Comparison of ENCODE assay signal across 8 mouse cellular contexts in genomic region chr11:101063676-101064327, GRCm38 (mm10). TPM values are rescaled to one million over a fixed set of nuclear protein-coding genes. Genes with fewer than 3 reads are reported as not detected.
DNase-seq lines count a peak whose midpoint lies in the region; ATAC-seq lines count a peak whose summit lies in the region.

No protein-coding gene starts in this region.

- no peaks in the 10 kb centered on the region for H3K27me3 ChIP-seq in embryonic facial prominence, embryonic 14.5 days (replicated peaks; ENCODE audit: control insufficient read depth, insufficient read depth, low read length)
- no peaks in the 10 kb centered on the region for H3K27me3 ChIP-seq in heart, embryonic 14.5 days (ENCODE audit: control insufficient read depth, insufficient read depth, low read length)

- peaks cover 42% of the 10 kb centered on the region for H3K4me1 ChIP-seq in embryonic facial prominence, embryonic 14.5 days (ENCODE audit: control insufficient read depth, insufficient read depth, low read length)
- H3K4me1 ChIP-seq in heart, embryonic 14.5 days (ENCODE audit: control insufficient read depth in 2 of 2, insufficient read depth in 2 of 2, low read length in 2 of 2), result peaks cover 68 to 79% of the 10 kb centered on the region in 2 experiments

- no peaks in the 10 kb centered on the region for H3K9me3 ChIP-seq in embryonic facial prominence, embryonic 14.5 days (ENCODE audit: control insufficient read depth, low read length)
- H3K9me3 ChIP-seq in heart, embryonic 14.5 days (ENCODE audit: control insufficient read depth, low read length), result no peaks in the 10 kb centered on the region

- H3K79me2 ChIP-seq in macrophage (ENCODE audit: inconsistent target), result no peaks in the 10 kb centered on the region

- DNase-seq in cerebellum, adult 11 months, result peak; percentile 54
- peak; percentile 58 for DNase-seq in adrenal gland, adult 8-10 months
- peak; percentile 75 for DNase-seq in embryonic facial prominence, embryonic 14.5 days (ENCODE audit: low spot score)
- DNase-seq in kidney, postnatal 25 days, result peak; percentile 37 to 71
- DNase-seq in spleen, postnatal 36 days (ENCODE audit: low spot score in 2 of 2), result peak; percentile 91 to 93

- H3K4me2 ChIP-seq in embryonic facial prominence, embryonic 14.5 days (ENCODE audit: low read depth, low read length), result no peak overlapping the region
- H3K4me2 ChIP-seq in heart, embryonic 14.5 days (ENCODE audit: low read length), result peak overlapping the region; percentile 36; the same call in 1 of the 2 replicates

- 28% methylated on average over 12 of the region's 12 CpGs for WGBS in embryonic facial prominence, embryonic 14.5 days
- WGBS in heart, embryonic 14.5 days, result 2% methylated on average over 12 of the region's 12 CpGs
- 10% methylated on average over 12 of the region's 12 CpGs for WGBS in macrophage (ENCODE audit: missing documents)

- peak overlapping the region; percentile 5 for H3K9ac ChIP-seq in embryonic facial prominence, embryonic 14.5 days (ENCODE audit: low read depth, low read length)
- H3K9ac ChIP-seq in heart, embryonic 14.5 days (ENCODE audit: low read length), result peak overlapping the region; percentile 63

- peak overlapping the region; percentile 92 for H3K27ac ChIP-seq in embryonic facial prominence, embryonic 14.5 days (replicated peaks; ENCODE audit: low read depth, low read length)
- peak overlapping the region; percentile 91 to 99 for H3K27ac ChIP-seq in heart, embryonic 14.5 days (replicated peaks in 1 of 2; ENCODE audit: control insufficient read depth in 1 of 2, insufficient read depth in 1 of 2, low read depth in 2 of 2, low read length in 2 of 2)
- peak overlapping the region; percentile 71 for H3K27ac ChIP-seq in macrophage

- no peak overlapping the region for H3K4me3 ChIP-seq in embryonic facial prominence, embryonic 14.5 days (ENCODE audit: low read depth, low read length)
- H3K4me3 ChIP-seq in heart, embryonic 14.5 days (ENCODE audit: control insufficient read depth in 1 of 2, insufficient read depth in 1 of 2, low read depth in 1 of 2, low read length in 2 of 2), result no peak overlapping the region
- no peak overlapping the region for H3K4me3 ChIP-seq in macrophage (ENCODE audit: inconsistent target)

- ATAC-seq in cerebellum, adult (ENCODE audit: insufficient number of reproducible peaks, low FRiP score, low TSS enrichment), result no peak
- peak; percentile 68 for ATAC-seq in embryonic facial prominence, embryonic 14.5 days (ENCODE audit: low read depth)
- ATAC-seq in heart, embryonic 14.5 days (ENCODE audit: insufficient number of reproducible peaks, insufficient read depth, low FRiP score, low read depth), result peak; percentile 75

- H3K36me3 ChIP-seq in embryonic facial prominence, embryonic 14.5 days (ENCODE audit: control insufficient read depth, insufficient read depth, low read length), result peaks cover 10% of the 10 kb centered on the region; the same call in 1 of the 2 replicates
- peaks cover 12% of the 10 kb centered on the region; the same call in 1 of the 2 replicates for H3K36me3 ChIP-seq in heart, embryonic 14.5 days (ENCODE audit: control insufficient read depth, insufficient read depth, low read length)
- peaks cover 18% of the 10 kb centered on the region; the same call in 1 of the 2 replicates for H3K36me3 ChIP-seq in macrophage (ENCODE audit: inconsistent target)

RNA-seq across cellular contexts. Expression of gene Naglu, which starts 6.0 kb away (rescaled TPM):
- 10 to 100 TPM; 45.3 to 51.8 (median 49.6) TPM for total RNA-seq in adrenal gland, adult 8-10 months (2022)
- 13.9 and 14.4 TPM in 2 replicates for polyA plus RNA-seq in embryonic facial prominence, embryonic 14.5 days (2014; fragmentation: Nextera tagmentation; extraction: Ambion mirVana)
- 12.5 and 13.0 TPM in 2 replicates for polyA plus RNA-seq in heart, embryonic 14.5 days (2014; fragmentation: Nextera tagmentation; extraction: Ambion mirVana)
- total RNA-seq in macrophage (2018; cell fraction: chromatin; rRNA removed), result 10 to 100 TPM in 25 of 26 experiments, 1 to 10 TPM in 1; 8.9 to 64.4 (median 19.4) TPM
- 100 to 1,000 TPM in 24 of 26 experiments, 10 to 100 TPM in 2; 92.9 to 248 (median 144) TPM for total RNA-seq in macrophage (2018; cell fraction: cytosol; rRNA removed)
- total RNA-seq in macrophage (2018; cell fraction: nucleus; rRNA removed), result 100 to 1,000 TPM in 25 of 26 experiments, 10 to 100 TPM in 1; 38.7 to 225 (median 159) TPM
- polyA plus RNA-seq in macrophage (2018), result 71.6 to 194 TPM (median 117 TPM) in 3 replicates

RNA-seq across cellular contexts. Expression of gene Hsd17b1, which starts 14.4 kb away (rescaled TPM):
- total RNA-seq in adrenal gland, adult 8-10 months (2022), result 1 to 10 TPM; 1.7 to 2.4 (median 2.0) TPM
- polyA plus RNA-seq in embryonic facial prominence, embryonic 14.5 days (2014; fragmentation: Nextera tagmentation; extraction: Ambion mirVana), result not detected in 2 replicates
- polyA plus RNA-seq in heart, embryonic 14.5 days (2014; fragmentation: Nextera tagmentation; extraction: Ambion mirVana), result 0.30 TPM in 1 of 2 replicates, not detected in the other
- total RNA-seq in macrophage (2018; cell fraction: chromatin; rRNA removed), result 1 to 10 TPM in 14 of 26 experiments, under 1 TPM in 6, not detected in 6; 0.59 to 8.6 (median 1.9) TPM
- under 1 TPM in 20 of 26 experiments, not detected in 6; 0.09 to 0.73 (median 0.22) TPM for total RNA-seq in macrophage (2018; cell fraction: cytosol; rRNA removed)
- total RNA-seq in macrophage (2018; cell fraction: nucleus; rRNA removed), result 1 to 10 TPM in 15 of 26 experiments, under 1 TPM in 7, not detected in 4; 0.48 to 6.4 (median 1.6) TPM
- 0.22 to 0.84 TPM (median 0.32 TPM) in 3 replicates for polyA plus RNA-seq in macrophage (2018)

RNA-seq across cellular contexts. Expression of gene Coasy, which starts 18.6 kb away (rescaled TPM):
- 100 to 1,000 TPM in 2 of 4 experiments, 10 to 100 TPM in 2; 70.8 to 104 (median 89.9) TPM for total RNA-seq in adrenal gland, adult 8-10 months (2022)
- polyA plus RNA-seq in embryonic facial prominence, embryonic 14.5 days (2014; fragmentation: Nextera tagmentation; extraction: Ambion mirVana), result 39.1 and 40.5 TPM in 2 replicates
- polyA plus RNA-seq in heart, embryonic 14.5 days (2014; fragmentation: Nextera tagmentation; extraction: Ambion mirVana), result 27.4 and 31.4 TPM in 2 replicates
- 10 to 100 TPM in 17 of 26 experiments, 1 to 10 TPM in 9; 2.1 to 38.3 (median 14.5) TPM for total RNA-seq in macrophage (2018; cell fraction: chromatin; rRNA removed)
- 10 to 100 TPM; 10.3 to 24.7 (median 18.6) TPM for total RNA-seq in macrophage (2018; cell fraction: cytosol; rRNA removed)
- 10 to 100 TPM in 18 of 26 experiments, 1 to 10 TPM in 8; 4.7 to 27.9 (median 13.6) TPM for total RNA-seq in macrophage (2018; cell fraction: nucleus; rRNA removed)
- 18.6 to 23.1 TPM (median 19.3 TPM) in 3 replicates for polyA plus RNA-seq in macrophage (2018)

RNA-seq across cellular contexts. Expression of gene Mlx, which starts 23.3 kb away (rescaled TPM):
- total RNA-seq in adrenal gland, adult 8-10 months (2022), result 10 to 100 TPM; 38.1 to 69.0 (median 47.6) TPM
- polyA plus RNA-seq in embryonic facial prominence, embryonic 14.5 days (2014; fragmentation: Nextera tagmentation; extraction: Ambion mirVana), result 45.8 and 55.2 TPM in 2 replicates
- 32.4 and 35.7 TPM in 2 replicates for polyA plus RNA-seq in heart, embryonic 14.5 days (2014; fragmentation: Nextera tagmentation; extraction: Ambion mirVana)
- 10 to 100 TPM in 14 of 26 experiments, 1 to 10 TPM in 12; 1.7 to 29.3 (median 11.5) TPM for total RNA-seq in macrophage (2018; cell fraction: chromatin; rRNA removed)
- total RNA-seq in macrophage (2018; cell fraction: cytosol; rRNA removed), result 10 to 100 TPM; 22.4 to 58.9 (median 42.9) TPM
- total RNA-seq in macrophage (2018; cell fraction: nucleus; rRNA removed), result 10 to 100 TPM in 21 of 26 experiments, 1 to 10 TPM in 5; 6.4 to 56.4 (median 22.1) TPM
- 33.1 to 44.4 TPM (median 37.3 TPM) in 3 replicates for polyA plus RNA-seq in macrophage (2018)

RNA-seq across cellular contexts. Expression of gene Psmc3ip, which starts 31.4 kb away (rescaled TPM):
- 1 to 10 TPM; 3.6 to 5.9 (median 4.2) TPM for total RNA-seq in adrenal gland, adult 8-10 months (2022)
- 27.2 and 34.4 TPM in 2 replicates for polyA plus RNA-seq in embryonic facial prominence, embryonic 14.5 days (2014; fragmentation: Nextera tagmentation; extraction: Ambion mirVana)
- 22.8 and 22.9 TPM in 2 replicates for polyA plus RNA-seq in heart, embryonic 14.5 days (2014; fragmentation: Nextera tagmentation; extraction: Ambion mirVana)
- 1 to 10 TPM in 19 of 26 experiments, under 1 TPM in 5, not detected in 2; 0.49 to 4.5 (median 2.4) TPM for total RNA-seq in macrophage (2018; cell fraction: chromatin; rRNA removed)
- total RNA-seq in macrophage (2018; cell fraction: cytosol; rRNA removed), result 1 to 10 TPM in 22 of 26 experiments, under 1 TPM in 4; 0.62 to 3.1 (median 1.5) TPM
- 1 to 10 TPM in 11 of 26 experiments, under 1 TPM in 11, not detected in 4; 0.49 to 9.9 (median 1.0) TPM for total RNA-seq in macrophage (2018; cell fraction: nucleus; rRNA removed)
- 0.90 to 14.7 TPM (median 3.7 TPM) in 3 replicates for polyA plus RNA-seq in macrophage (2018)
